Mouse (Mus musculus) lung, embryonic 14.5 days (tissue): ENCODE data around the gene Efnb3. TPM values are rescaled to one million over a fixed set of nuclear protein-coding genes. Genes with fewer than 3 reads are reported as not detected.
A peak's percentile ranks its signal among the peaks of the same experiment; 100 is the strongest.

Experiments
- ATAC-seq: fragments of 200-750 bp; cut with Nextera tagmentation; 2 replicates; pipeline ENCODE4 v1.8.0; 2017; ENCODE audit warnings: mild to moderate bottlenecking, moderate TSS enrichment, moderate library complexity; ENCODE audit not compliant: insufficient read depth
- DNase-seq: peaks from one replicate; pipeline ENCODE4 v3.0.0-alpha.2; 2015
- H3K27ac ChIP-seq: fragments of 300-500 bp; sonication (generic); 2 replicates; pipeline ENCODE4 v1.5.1; 2014; ENCODE audit warnings: low read depth, mild to moderate bottlenecking, moderate library complexity
- H3K27me3 ChIP-seq: fragments of 300-500 bp; sonication (generic); 2 replicates; pipeline ENCODE4 v1.6.1; 2014; ENCODE audit warnings: low read length, control low read depth; ENCODE audit not compliant: insufficient read depth
- H3K36me3 ChIP-seq: fragments of 300-500 bp; sonication (generic); 2 replicates; pipeline ENCODE4 v1.6.1; 2014; ENCODE audit warnings: control low read depth; ENCODE audit not compliant: insufficient read depth
- H3K4me1 ChIP-seq: fragments of 300-500 bp; sonication (generic); 2 replicates; pipeline ENCODE4 v1.6.1; 2014; ENCODE audit warnings: antibody characterized with exemption, control low read depth; ENCODE audit not compliant: insufficient read depth
- H3K4me2 ChIP-seq: fragments of 300-500 bp; sonication (generic); 2 replicates; pipeline ENCODE4 v1.6.1; 2014; ENCODE audit warnings: mild to moderate bottlenecking
- H3K4me3 ChIP-seq: fragments of 300-500 bp; sonication (generic); 2 replicates; pipeline ENCODE4 v1.5.1; 2014; ENCODE audit warnings: low read depth, low read length
- H3K9ac ChIP-seq: fragments of 300-500 bp; sonication (generic); 2 replicates; pipeline ENCODE4 v1.6.1; 2014
- H3K9me3 ChIP-seq: fragments of 300-500 bp; sonication (generic); 2 replicates; pipeline ENCODE4 v1.6.1; 2016; ENCODE audit warnings: low read depth, low read length, control low read depth
- CTCF ChIP-seq: IDR thresholded peaks from 2 replicates; pipeline ENCODE4 v1.5.1; 2016; ENCODE audit warnings: antibody characterized with exemption, low read depth
- WGBS: fragments of 180-500 bp; shearing (Covaris S2); extraction: QIAGEN DNeasy Blood & Tissue Kit; methylation state at CpG from one replicate; pipeline ENCODE4 v1.1.7; 2014; 5-methylcytosine and 5-hydroxymethylcytosine counted together
- polyA plus RNA-seq: library from polyadenylated mRNA; unstranded; fragments of >200 nt; fragmentation: Nextera tagmentation; extraction: Ambion mirVana; gene quantifications from 2 replicates; pipeline ENCODE4 v1.2.1, GENCODE M21; 2014

Gene Efnb3
- polyA plus RNA-seq, 1 experiment from 2014 or later = 2.8 TPM

DNA sequence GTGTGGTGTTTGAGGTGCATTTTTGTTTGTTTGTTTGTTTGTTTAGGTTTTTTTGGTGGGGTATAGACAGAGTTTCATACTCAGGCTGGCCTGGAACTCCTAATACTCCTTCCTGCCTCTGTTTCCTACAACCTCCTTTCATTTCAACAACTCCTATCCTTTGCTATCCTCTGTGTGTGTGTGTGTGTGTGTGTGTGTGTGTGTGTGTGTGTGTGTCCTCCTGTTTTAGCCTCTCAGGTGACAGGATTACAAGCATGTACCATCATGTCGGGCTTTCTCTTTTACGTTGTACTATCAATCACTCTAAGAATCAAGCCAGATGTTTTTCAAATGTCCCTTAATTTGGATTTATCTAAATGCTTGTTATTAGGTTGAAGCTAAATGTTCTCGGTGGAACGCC lies 33.4 kb downstream of the Efnb3 start:
- no peak overlapping the region for H3K27ac ChIP-seq
- peak overlapping the region; percentile 30 for H3K9ac ChIP-seq
- no peak for TF ChIP-seq CTCF
- 50% methylated on average over 4 of the region's 4 CpGs for WGBS
- H3K4me1 ChIP-seq = no peaks in the 10 kb centered on the region
- H3K4me3 ChIP-seq = no peak overlapping the region
- ATAC-seq = no peak
- H3K9me3 ChIP-seq = no peaks in the 10 kb centered on the region
- no peaks in the 10 kb centered on the region for H3K27me3 ChIP-seq
- peak overlapping the region; percentile 54 for H3K4me2 ChIP-seq
- H3K36me3 ChIP-seq = no peaks in the 10 kb centered on the region
- no peak for DNase-seq

DNA sequence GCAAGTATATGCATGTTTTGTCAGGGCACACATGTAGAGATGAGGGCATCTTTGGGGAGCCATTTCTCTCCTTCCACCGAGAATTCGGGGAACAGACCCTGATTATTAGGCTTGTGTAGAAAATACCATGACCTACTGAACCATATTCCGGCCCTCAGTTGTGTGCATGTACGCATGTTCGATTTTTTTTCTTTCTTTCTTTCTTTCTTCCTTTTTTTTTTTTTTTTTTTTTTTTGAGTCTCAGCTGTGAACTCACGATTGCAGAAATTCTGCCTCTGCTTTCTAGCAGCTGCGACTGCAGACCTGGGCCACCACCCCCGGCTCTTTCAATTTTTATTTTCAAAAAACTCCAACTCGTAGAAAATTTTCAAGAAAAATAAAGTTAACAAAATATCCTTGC lies 34.3 kb downstream of the Efnb3 start:
- no peak overlapping the region for H3K9ac ChIP-seq
- H3K4me1 ChIP-seq = no peaks in the 10 kb centered on the region
- H3K27ac ChIP-seq = no peak overlapping the region
- ATAC-seq (no peak), DNase-seq (no peak)
- no peaks in the 10 kb centered on the region for H3K36me3 ChIP-seq
- no peak overlapping the region for H3K4me2 ChIP-seq
- WGBS = 77% methylated on average over 9 of the region's 9 CpGs
- TF ChIP-seq CTCF = no peak
- no peaks in the 10 kb centered on the region for H3K9me3 ChIP-seq
- H3K27me3 ChIP-seq = no peaks in the 10 kb centered on the region
- H3K4me3 ChIP-seq = no peak overlapping the region

DNA sequence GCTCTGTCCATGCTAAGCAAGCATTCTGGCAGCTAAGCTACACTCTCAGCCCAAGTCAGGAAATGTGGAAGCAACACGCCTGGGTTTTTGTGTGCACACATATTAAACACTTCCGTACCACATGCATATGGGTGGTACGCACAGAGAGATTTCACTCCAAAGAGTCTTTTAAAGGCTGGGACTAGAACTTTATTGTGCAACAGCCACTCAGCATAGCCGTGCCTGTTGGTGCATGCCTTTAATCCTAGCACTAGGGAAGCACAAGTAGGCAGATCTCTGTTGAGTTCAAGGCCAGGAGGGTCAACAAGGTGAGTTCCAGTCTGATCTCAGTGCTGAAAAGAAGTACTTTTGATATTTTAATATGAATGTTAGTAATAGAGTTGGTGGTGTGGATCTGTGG lies 36.4 kb downstream of the Efnb3 start:
- no peaks in the 10 kb centered on the region for H3K9me3 ChIP-seq
- H3K4me1 ChIP-seq = no peaks in the 10 kb centered on the region
- H3K4me2 ChIP-seq = no peak overlapping the region
- no peak overlapping the region for H3K27ac ChIP-seq
- H3K36me3 ChIP-seq = no peaks in the 10 kb centered on the region
- H3K9ac ChIP-seq = no peak overlapping the region
- no peak for TF ChIP-seq CTCF
- no peak for ATAC-seq
- H3K27me3 ChIP-seq = no peaks in the 10 kb centered on the region
- DNase-seq = no peak
- WGBS = 82% methylated on average over 4 of the region's 4 CpGs
- no peak overlapping the region for H3K4me3 ChIP-seq

DNA sequence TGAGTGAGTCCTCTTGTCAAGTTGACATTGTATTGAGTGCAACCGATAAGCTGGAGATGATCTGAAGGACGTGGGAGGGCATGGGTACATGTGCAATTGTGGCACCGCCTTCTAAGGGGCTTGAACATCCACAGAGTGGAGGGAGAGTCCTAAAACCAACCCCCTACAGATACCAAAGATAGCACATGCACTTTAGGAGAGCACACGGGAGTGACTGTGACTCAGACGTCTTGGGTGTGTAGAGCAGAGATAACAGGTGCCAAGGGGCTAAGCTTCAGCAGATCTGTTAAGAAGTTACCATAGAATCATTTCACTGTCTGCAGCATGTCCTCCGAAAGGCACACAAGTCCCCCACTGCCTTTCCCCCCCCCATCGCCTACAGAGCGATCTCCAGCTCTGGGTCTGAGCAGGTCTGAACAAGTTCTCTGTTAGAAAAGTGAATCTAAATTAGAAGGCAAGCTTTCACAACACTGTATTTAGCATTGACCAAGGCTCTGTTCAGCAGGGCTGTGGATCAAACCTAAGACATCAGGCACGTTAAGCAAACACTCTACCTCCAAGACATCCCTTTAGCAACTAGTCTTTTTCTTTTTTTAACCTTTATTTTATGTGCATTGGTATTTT lies 38.4 kb downstream of the Efnb3 start:
- Histone ChIP-seq H3K4me3 (no peak overlapping the region), H3K36me3 (no peaks in the 10 kb centered on the region), H3K27ac (no peak overlapping the region), H3K27me3 (no peaks in the 10 kb centered on the region), H3K9me3 (no peaks in the 10 kb centered on the region), H3K9ac (no peak overlapping the region), H3K4me2 (no peak overlapping the region), H3K4me1 (0 out of 2 replicates have a peak, but pooled peaks cover under 1% of the 10 kb centered on the region)
- no peak for TF ChIP-seq CTCF
- DNase-seq (no peak), ATAC-seq (no peak)
- 74% methylated on average over 9 of the region's 9 CpGs for WGBS

DNA sequence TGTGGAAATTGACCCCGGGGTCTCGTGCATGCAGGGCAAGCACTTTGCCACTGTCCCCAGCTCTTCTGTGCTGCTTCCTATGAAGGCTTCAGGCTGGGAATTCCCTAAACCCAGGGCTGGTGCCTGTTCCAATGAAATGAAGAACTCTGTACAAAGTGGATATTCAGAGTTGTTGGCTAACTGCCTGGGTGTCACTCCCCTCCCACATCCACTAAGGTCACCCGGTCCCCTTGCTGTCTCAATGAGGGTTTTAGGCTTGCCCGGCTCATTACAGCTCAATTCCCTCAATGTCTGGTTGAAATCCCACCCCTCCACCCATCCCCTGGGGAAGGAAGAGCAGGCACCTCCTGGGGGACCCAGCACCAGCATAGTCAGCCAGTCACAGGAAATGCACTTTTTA lies 40.0 kb downstream of the Efnb3 start:
- H3K9ac ChIP-seq = no peak overlapping the region
- no peak overlapping the region for H3K27ac ChIP-seq
- TF ChIP-seq CTCF = no peak
- 65% methylated on average over 4 of the region's 4 CpGs for WGBS
- no peak overlapping the region for H3K4me2 ChIP-seq
- DNase-seq = no peak
- 0 out of 2 replicates have a peak, but pooled peaks cover 3% of the 10 kb centered on the region for H3K4me1 ChIP-seq
- H3K36me3 ChIP-seq = no peaks in the 10 kb centered on the region
- H3K9me3 ChIP-seq = no peaks in the 10 kb centered on the region
- no peak overlapping the region for H3K4me3 ChIP-seq
- no peak for ATAC-seq
- no peaks in the 10 kb centered on the region for H3K27me3 ChIP-seq

DNA sequence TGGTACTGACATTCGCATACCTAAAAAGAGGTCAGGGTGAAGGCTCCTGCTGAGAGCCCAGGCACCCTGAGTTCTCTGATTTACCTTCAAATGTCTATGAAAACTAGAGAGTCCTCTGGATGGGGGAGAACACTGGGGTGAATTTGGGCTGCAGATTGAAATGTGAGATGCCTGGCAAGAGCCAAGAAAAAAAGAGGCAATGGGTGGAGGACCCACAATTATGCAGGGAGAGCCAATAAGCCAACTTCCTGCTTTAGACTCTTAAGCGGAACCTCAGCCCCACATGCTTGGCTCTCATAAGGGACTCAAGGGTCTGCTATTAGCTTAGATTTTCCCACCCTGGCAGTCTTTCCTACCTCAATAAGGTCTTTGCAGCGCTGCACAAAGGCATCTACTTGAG lies 43.3 kb downstream of the Efnb3 start:
- Histone ChIP-seq H3K4me1 (0 out of 2 replicates have a peak, but pooled peaks cover 3% of the 10 kb centered on the region), H3K9me3 (no peaks in the 10 kb centered on the region), H3K9ac (no peak overlapping the region; the same call in 1 of the 2 replicates), H3K27ac (no peak overlapping the region), H3K4me3 (no peak overlapping the region), H3K27me3 (no peaks in the 10 kb centered on the region), H3K4me2 (no peak overlapping the region), H3K36me3 (no peaks in the 10 kb centered on the region)
- ATAC-seq (no peak), DNase-seq (no peak)
- 54% methylated on average over 3 of the region's 3 CpGs for WGBS
- TF ChIP-seq CTCF = no peak

DNA sequence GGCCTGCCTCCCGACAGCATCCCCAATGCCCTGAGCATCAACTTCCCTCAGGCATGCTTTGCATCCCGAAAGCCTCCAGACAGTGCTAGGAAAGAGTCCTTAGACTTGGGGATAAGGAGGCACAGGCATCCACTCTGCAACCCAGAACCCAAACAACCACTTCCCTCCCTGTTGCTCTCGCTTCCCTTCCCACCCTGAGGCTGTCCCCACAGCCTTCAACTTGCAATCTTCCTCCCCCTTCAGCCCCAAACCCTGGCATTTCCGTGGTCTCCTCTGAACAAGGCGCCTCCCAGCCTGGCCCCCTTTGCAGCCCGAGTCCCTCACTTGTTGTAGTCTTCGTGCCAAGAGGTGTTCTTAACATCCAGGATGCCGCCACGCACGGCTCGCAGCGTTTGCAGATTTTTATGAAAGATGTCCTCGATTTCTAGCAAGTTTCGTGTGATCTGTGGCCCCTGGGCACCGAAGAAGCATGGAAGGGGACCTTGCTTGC lies 43.8 kb downstream of the Efnb3 start:
- no peaks in the 10 kb centered on the region for H3K9me3 ChIP-seq
- H3K4me2 ChIP-seq = no peak overlapping the region
- H3K27ac ChIP-seq = no peak overlapping the region
- H3K4me3 ChIP-seq = no peak overlapping the region
- H3K4me1 ChIP-seq = 0 out of 2 replicates have a peak, but pooled peaks cover 3% of the 10 kb centered on the region
- no peaks in the 10 kb centered on the region for H3K36me3 ChIP-seq
- DNase-seq = no peak
- no peaks in the 10 kb centered on the region for H3K27me3 ChIP-seq
- ATAC-seq = no peak
- H3K9ac ChIP-seq = no peak overlapping the region; the same call in 1 of the 2 replicates
- 40% methylated on average over 15 of the region's 15 CpGs for WGBS
- TF ChIP-seq CTCF = no peak
